Mouse (Mus musculus) liver, embryonic 14.5 days (tissue): ENCODE results near the gene Usp5.

ENCODE experiments used
- CTCF ChIP-seq: IDR thresholded peaks from 2 replicates; pipeline ENCODE4 v1.5.1; 2016; ENCODE audit warnings: antibody characterized with exemption, low read depth, control low read depth
- EP300 ChIP-seq: IDR thresholded peaks from 2 replicates; pipeline ENCODE4 v1.6.1; 2016; ENCODE audit warnings: antibody characterized with exemption, low read depth

GRCm38 (mm10) chr6:124813496-124813895 is 15.8 kb downstream of the Usp5 start:
- TF ChIP-seq CTCF, result no peak
- TF ChIP-seq EP300, result no peak
